Mouse (Mus musculus): ENCODE measurements around the gene Kcne1.

DNA sequence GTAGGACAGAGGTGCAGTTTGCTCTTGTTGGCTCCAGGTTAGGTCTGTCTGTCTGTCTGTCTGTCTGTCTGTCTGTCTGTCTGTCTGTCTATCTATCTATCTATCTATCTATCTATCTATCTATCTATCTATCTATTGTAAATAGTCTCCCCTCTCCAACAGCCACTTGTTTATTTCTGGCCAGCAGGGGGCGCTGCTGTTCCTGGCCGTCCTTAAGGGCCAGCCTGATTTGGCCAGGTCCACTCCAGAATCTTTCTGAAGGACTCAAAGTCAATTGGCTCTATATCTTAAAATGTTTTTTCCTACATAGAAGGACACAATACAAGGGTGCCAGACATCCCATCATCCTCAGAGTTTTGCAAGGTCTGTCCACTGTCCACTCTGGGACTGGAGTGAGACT lies 25.8 kb upstream of the Kcne1 start:
- no peak for TF ChIP-seq POLR2A (IDR thresholded peaks at IDR 0.05; ENCODE audit: insufficient read depth, low read depth, low read length)
- peak; percentile 35; the same call in 1 of the 2 replicates for TF ChIP-seq EP300 (IDR thresholded peaks at IDR 0.05; ENCODE audit: insufficient read depth, low read depth, low read length)

All from heart, adult 2 months (tissue).